Mouse (Mus musculus): ENCODE results near the gene Ppid. TPM values are rescaled to one million over a fixed set of nuclear protein-coding genes. Genes with fewer than 3 reads are reported as not detected.
"Not testable (repeated sequence)": the region's sequence is repeated elsewhere in the genome, so short reads cannot be mapped to it uniquely, and the experiment has no call there.

Gene Ppid
- total RNA-seq, 1 experiment = 159 TPM

DNA sequence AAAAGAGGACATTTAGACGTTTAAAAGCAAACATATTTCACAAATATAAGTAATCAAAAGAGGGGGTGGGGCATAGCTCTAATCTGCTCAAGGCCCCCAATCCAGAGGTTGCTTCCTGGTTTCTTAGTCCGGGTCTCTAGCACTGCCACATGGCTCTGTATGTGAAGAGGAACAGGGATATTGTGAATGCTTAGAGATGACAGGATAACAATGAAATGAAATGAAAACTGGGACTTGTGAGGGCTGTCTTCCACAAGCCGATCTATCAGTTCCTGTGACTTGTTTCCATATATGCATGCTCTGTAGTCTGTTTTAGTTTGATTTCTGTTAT lies 21.8 kb upstream of the Ppid start:
- no peak for DNase-seq (ENCODE audit: low read depth, low spot score)
- no peak overlapping the region for H3K27ac ChIP-seq (ENCODE audit: insufficient read depth, low read depth, low read length, poor library complexity, severe bottlenecking)
- in situ Hi-C loops (cut with MboI; ENCODE audit: low sequenced_read_pairs in 2 of 2, unreplicated experiment in 2 of 2) = no loop called here
- H3K9ac ChIP-seq (ENCODE audit: insufficient read depth, low read depth, low read length, poor library complexity, severe bottlenecking) = no peak overlapping the region
- H3K36me3 ChIP-seq (ENCODE audit: control insufficient read depth, insufficient read depth, low read length, poor library complexity, severe bottlenecking) = no peaks in the 10 kb centered on the region
- H3K4me3 ChIP-seq (ENCODE audit: insufficient read depth in 1 of 2, low read depth in 1 of 2, low read length in 2 of 2, poor library complexity in 1 of 2, severe bottlenecking in 1 of 2) = no peak overlapping the region
- no peak for TF ChIP-seq MAFK (IDR thresholded peaks at IDR 0.05; ENCODE audit: insufficient read depth, low read depth, low read length)
- TF ChIP-seq ZC3H11A (IDR thresholded peaks at IDR 0.05; ENCODE audit: borderline replicate concordance, low read depth, low read length) = no peak
- TF ChIP-seq ZNF384 (IDR thresholded peaks at IDR 0.05; ENCODE audit: low read depth, low read length) = no peak
- no peak for TF ChIP-seq CHD2 (IDR thresholded peaks at IDR 0.05; ENCODE audit: low read depth, low read length)
- no peak for TF ChIP-seq HCFC1 (IDR thresholded peaks at IDR 0.05; ENCODE audit: borderline replicate concordance, insufficient read depth, low read length)
- H3K9me3 ChIP-seq (ENCODE audit: control insufficient read depth, insufficient read depth, low read depth, low read length) = no peaks in the 10 kb centered on the region
- H3K4me1 ChIP-seq (ENCODE audit: control insufficient read depth in 2 of 2, insufficient read depth in 2 of 2, low read length in 2 of 2, poor library complexity in 1 of 2) = peaks cover 5 to 8% of the 10 kb centered on the region in 2 experiments

DNA sequence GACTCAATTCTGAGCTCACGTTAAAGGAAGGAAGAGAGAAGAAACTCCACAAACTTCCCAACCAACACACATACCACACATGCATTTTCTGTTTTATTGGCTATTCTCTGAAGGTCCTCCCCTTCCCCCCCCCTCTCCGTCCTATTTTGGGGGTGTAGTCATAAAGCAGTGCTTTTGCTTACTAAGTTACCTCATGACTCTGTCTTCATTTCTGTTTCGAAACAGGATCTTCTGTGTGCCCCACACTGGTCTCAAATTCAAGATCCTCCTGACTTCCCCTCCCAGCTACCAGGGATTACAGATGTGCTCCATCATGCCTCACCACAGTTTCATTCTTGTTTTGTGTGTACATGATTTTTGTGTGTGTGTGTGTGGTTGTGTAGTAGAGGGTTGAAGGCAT lies 18.7 kb upstream of the Ppid start:
- no peak overlapping the region for H3K27ac ChIP-seq (ENCODE audit: insufficient read depth, low read depth, low read length, poor library complexity, severe bottlenecking)
- no peak for DNase-seq (ENCODE audit: low read depth, low spot score)
- no peak overlapping the region for H3K4me3 ChIP-seq (ENCODE audit: insufficient read depth in 1 of 2, low read depth in 1 of 2, low read length in 2 of 2, poor library complexity in 1 of 2, severe bottlenecking in 1 of 2)
- no peaks in the 10 kb centered on the region for H3K9me3 ChIP-seq (ENCODE audit: control insufficient read depth, insufficient read depth, low read depth, low read length)
- H3K36me3 ChIP-seq (ENCODE audit: control insufficient read depth, insufficient read depth, low read length, poor library complexity, severe bottlenecking) = no peaks in the 10 kb centered on the region
- in situ Hi-C loops (cut with MboI; ENCODE audit: low sequenced_read_pairs in 2 of 2, unreplicated experiment in 2 of 2) = no loop called here
- H3K4me1 ChIP-seq (ENCODE audit: control insufficient read depth in 2 of 2, insufficient read depth in 2 of 2, low read length in 2 of 2, poor library complexity in 1 of 2) = peaks cover 4 to 10% of the 10 kb centered on the region in 2 experiments; a peak in 3 of 4 replicates
- H3K9ac ChIP-seq (ENCODE audit: insufficient read depth, low read depth, low read length, poor library complexity, severe bottlenecking) = no peak overlapping the region
- TF ChIP-seq MAFK (IDR thresholded peaks at IDR 0.05; ENCODE audit: insufficient read depth, low read depth, low read length) = no peak
- TF ChIP-seq ZC3H11A (IDR thresholded peaks at IDR 0.05; ENCODE audit: borderline replicate concordance, low read depth, low read length) = no peak

DNA sequence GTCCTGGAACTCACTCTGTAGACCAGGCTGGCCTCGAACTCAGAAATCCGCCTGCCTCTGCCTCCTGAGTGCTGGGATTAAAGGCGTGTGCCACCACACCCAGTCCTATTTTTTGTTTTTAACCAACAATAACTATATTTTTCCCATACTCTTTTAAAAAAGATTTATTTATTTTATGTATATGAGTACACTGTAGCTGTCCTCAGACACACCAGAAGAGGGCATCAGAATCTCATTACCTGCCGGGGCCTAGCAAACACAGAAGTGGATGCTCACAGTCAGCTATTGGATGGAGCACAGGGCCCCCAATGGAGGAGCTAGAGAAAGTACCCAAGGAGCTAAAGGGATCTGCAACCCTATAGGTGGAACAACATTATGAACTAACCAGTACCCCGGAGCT lies 17.8 kb upstream of the Ppid start:
- H3K4me1 ChIP-seq (ENCODE audit: control insufficient read depth in 2 of 2, insufficient read depth in 2 of 2, low read length in 2 of 2, poor library complexity in 1 of 2) = peaks cover 4 to 10% of the 10 kb centered on the region in 2 experiments; a peak in 3 of 4 replicates
- H3K27ac ChIP-seq (ENCODE audit: insufficient read depth, low read depth, low read length, poor library complexity, severe bottlenecking); H3K9me3 ChIP-seq (ENCODE audit: control insufficient read depth, insufficient read depth, low read depth, low read length); DNase-seq (ENCODE audit: low read depth, low spot score); in situ Hi-C loops (cut with MboI; ENCODE audit: low sequenced_read_pairs in 2 of 2, unreplicated experiment in 2 of 2); H3K36me3 ChIP-seq (ENCODE audit: control insufficient read depth, insufficient read depth, low read length, poor library complexity, severe bottlenecking); H3K9ac ChIP-seq (ENCODE audit: insufficient read depth, low read depth, low read length, poor library complexity, severe bottlenecking); H3K4me3 ChIP-seq (ENCODE audit: insufficient read depth in 1 of 2, low read depth in 1 of 2, low read length in 2 of 2, poor library complexity in 1 of 2, severe bottlenecking in 1 of 2): not testable (repeated sequence)

DNA sequence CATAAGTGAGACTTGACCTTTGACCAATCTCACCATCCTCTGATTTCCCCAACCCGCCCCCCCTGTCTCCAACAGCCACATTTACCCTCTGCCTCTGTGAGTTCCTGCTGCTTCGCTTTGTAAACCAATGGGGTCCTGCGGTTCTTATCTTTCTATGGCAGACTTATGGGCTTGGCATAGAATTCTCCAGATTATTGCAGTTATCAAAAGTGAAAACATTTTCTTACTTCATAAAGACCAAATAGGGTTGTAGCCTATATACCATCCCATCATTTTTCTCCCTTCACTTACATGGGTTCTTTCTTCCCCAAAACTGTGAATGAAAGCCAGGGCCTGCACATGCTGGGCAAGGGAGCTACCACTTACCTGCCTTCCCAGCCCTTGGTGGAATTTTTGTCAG lies 16.8 kb upstream of the Ppid start:
- H3K9ac ChIP-seq (ENCODE audit: insufficient read depth, low read depth, low read length, poor library complexity, severe bottlenecking) = no peak overlapping the region
- peaks cover 4 to 10% of the 10 kb centered on the region in 2 experiments; a peak in 3 of 4 replicates for H3K4me1 ChIP-seq (ENCODE audit: control insufficient read depth in 2 of 2, insufficient read depth in 2 of 2, low read length in 2 of 2, poor library complexity in 1 of 2)
- in situ Hi-C loops (cut with MboI; ENCODE audit: low sequenced_read_pairs in 2 of 2, unreplicated experiment in 2 of 2) = no loop called here
- no peak overlapping the region for H3K4me3 ChIP-seq (ENCODE audit: insufficient read depth in 1 of 2, low read depth in 1 of 2, low read length in 2 of 2, poor library complexity in 1 of 2, severe bottlenecking in 1 of 2)
- DNase-seq (ENCODE audit: low read depth, low spot score) = no peak
- no peak for TF ChIP-seq ZNF384 (IDR thresholded peaks at IDR 0.05; ENCODE audit: low read depth, low read length)
- TF ChIP-seq MAFK (IDR thresholded peaks at IDR 0.05; ENCODE audit: insufficient read depth, low read depth, low read length) = no peak
- TF ChIP-seq HCFC1 (IDR thresholded peaks at IDR 0.05; ENCODE audit: borderline replicate concordance, insufficient read depth, low read length) = no peak
- TF ChIP-seq CHD2 (IDR thresholded peaks at IDR 0.05; ENCODE audit: low read depth, low read length) = no peak
- no peak for TF ChIP-seq ZC3H11A (IDR thresholded peaks at IDR 0.05; ENCODE audit: borderline replicate concordance, low read depth, low read length)
- no peak overlapping the region for H3K27ac ChIP-seq (ENCODE audit: insufficient read depth, low read depth, low read length, poor library complexity, severe bottlenecking)
- no peaks in the 10 kb centered on the region for H3K36me3 ChIP-seq (ENCODE audit: control insufficient read depth, insufficient read depth, low read length, poor library complexity, severe bottlenecking)
- no peaks in the 10 kb centered on the region for H3K9me3 ChIP-seq (ENCODE audit: control insufficient read depth, insufficient read depth, low read depth, low read length)

DNA sequence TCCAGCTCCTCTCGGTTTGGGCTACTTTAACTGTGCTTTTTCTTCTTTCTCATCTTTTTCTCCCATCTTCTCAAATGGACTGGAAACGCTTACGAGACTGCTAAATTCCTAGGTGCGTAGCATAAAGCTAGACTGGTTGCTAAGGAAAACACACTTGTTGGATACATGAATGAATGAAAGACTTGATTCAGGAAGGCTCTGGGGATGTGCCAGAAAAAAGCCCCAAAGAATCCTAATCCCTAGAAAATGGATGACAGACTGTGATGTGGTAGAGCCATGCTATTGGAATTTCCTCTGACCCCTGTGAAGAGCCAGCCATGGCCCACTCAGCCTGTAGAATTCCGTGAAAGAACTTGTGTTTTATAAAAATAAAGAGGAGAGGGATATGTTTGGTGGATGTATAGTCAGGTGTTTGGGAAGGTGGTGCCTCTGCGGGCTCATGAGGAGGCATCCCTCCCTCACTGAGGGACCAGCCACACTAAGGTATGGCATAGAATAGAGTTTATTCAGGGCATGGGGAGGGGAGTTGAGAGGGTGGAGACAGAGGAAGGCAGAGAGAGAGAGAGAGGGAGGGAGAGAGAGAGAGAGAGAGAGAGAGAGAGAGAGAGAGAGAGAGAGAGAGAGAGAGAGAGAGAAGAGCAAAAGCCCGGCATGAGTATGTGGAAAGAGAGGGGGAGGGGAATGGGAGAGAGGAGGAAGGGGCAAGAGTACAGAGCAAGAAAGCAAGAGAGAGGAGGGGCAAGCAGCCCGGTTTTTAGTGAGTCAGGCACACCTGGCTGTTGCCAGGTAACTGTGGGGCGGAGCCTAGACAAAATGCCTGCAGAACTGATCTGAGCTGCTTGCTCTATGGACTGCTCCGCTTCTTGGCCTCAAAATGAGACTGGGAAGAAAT lies 15.3 kb upstream of the Ppid start:
- no peak overlapping the region for H3K9ac ChIP-seq (ENCODE audit: insufficient read depth, low read depth, low read length, poor library complexity, severe bottlenecking)
- H3K4me1 ChIP-seq (ENCODE audit: control insufficient read depth in 2 of 2, insufficient read depth in 2 of 2, low read length in 2 of 2, poor library complexity in 1 of 2) = peaks cover 4 to 10% of the 10 kb centered on the region in 2 experiments; a peak in 3 of 4 replicates
- H3K36me3 ChIP-seq (ENCODE audit: control insufficient read depth, insufficient read depth, low read length, poor library complexity, severe bottlenecking) = no peaks in the 10 kb centered on the region
- TF ChIP-seq MAFK (IDR thresholded peaks at IDR 0.05; ENCODE audit: insufficient read depth, low read depth, low read length) (no peak), CHD2 (IDR thresholded peaks at IDR 0.05; ENCODE audit: low read depth, low read length) (no peak), ZNF384 (IDR thresholded peaks at IDR 0.05; ENCODE audit: low read depth, low read length) (no peak), HCFC1 (IDR thresholded peaks at IDR 0.05; ENCODE audit: borderline replicate concordance, insufficient read depth, low read length) (no peak), ZC3H11A (IDR thresholded peaks at IDR 0.05; ENCODE audit: borderline replicate concordance, low read depth, low read length) (no peak)
- no peak overlapping the region for H3K4me3 ChIP-seq (ENCODE audit: insufficient read depth in 1 of 2, low read depth in 1 of 2, low read length in 2 of 2, poor library complexity in 1 of 2, severe bottlenecking in 1 of 2)
- in situ Hi-C loops (cut with MboI; ENCODE audit: low sequenced_read_pairs in 2 of 2, unreplicated experiment in 2 of 2) = loop anchor here (25.0 kb wide), 1 partner anchor 364 kb away; no protein-coding TSS in a partner anchor
- no peak overlapping the region for H3K27ac ChIP-seq (ENCODE audit: insufficient read depth, low read depth, low read length, poor library complexity, severe bottlenecking)
- H3K9me3 ChIP-seq (ENCODE audit: control insufficient read depth, insufficient read depth, low read depth, low read length) = no peaks in the 10 kb centered on the region
- no peak for DNase-seq (ENCODE audit: low read depth, low spot score)
